Mouse (Mus musculus) hindbrain, embryonic 13.5 days (tissue): Measurements from ENCODE around the gene Tusc2. TPM values are rescaled to one million over a fixed set of nuclear protein-coding genes. Genes with fewer than 3 reads are reported as not detected.

ENCODE experiments used
- ATAC-seq: fragments of 200-750 bp; cut with Nextera tagmentation; 2 replicates; pipeline ENCODE4 v1.8.0; 2017; ENCODE audit warnings: moderate TSS enrichment; ENCODE audit not compliant: low FRiP score
- H3K27ac ChIP-seq: fragments of 300-500 bp; sonication (generic); 2 replicates; pipeline ENCODE4 v1.5.1; 2015; ENCODE audit warnings: inconsistent platforms, mild to moderate bottlenecking, moderate library complexity
- H3K27me3 ChIP-seq: fragments of 300-500 bp; sonication (generic); 2 replicates; pipeline ENCODE4 v1.6.1; 2015; ENCODE audit warnings: mild to moderate bottlenecking, inconsistent platforms
- H3K36me3 ChIP-seq: fragments of 300-500 bp; sonication (generic); 2 replicates; pipeline ENCODE4 v1.6.1; 2015; ENCODE audit warnings: mild to moderate bottlenecking, inconsistent platforms
- H3K4me1 ChIP-seq: fragments of 300-500 bp; sonication (generic); replicated peaks from 2 replicates; pipeline ENCODE4 v1.6.1; 2015; ENCODE audit warnings: inconsistent platforms
- H3K4me2 ChIP-seq: fragments of 300-500 bp; sonication (generic); 2 replicates; pipeline ENCODE4 v1.6.1; 2015; ENCODE audit warnings: inconsistent platforms, mild to moderate bottlenecking, moderate library complexity
- H3K4me3 ChIP-seq: fragments of 300-500 bp; sonication (generic); 2 replicates; pipeline ENCODE4 v1.5.1; 2015; ENCODE audit warnings: mild to moderate bottlenecking, inconsistent platforms
- H3K9ac ChIP-seq: fragments of 300-500 bp; sonication (generic); 2 replicates; pipeline ENCODE4 v1.6.1; 2015; ENCODE audit warnings: mild to moderate bottlenecking, inconsistent platforms
- H3K9me3 ChIP-seq: fragments of 300-500 bp; sonication (generic); 2 replicates; pipeline ENCODE4 v1.6.1; 2016; ENCODE audit warnings: inconsistent platforms
- WGBS: fragments of 180-500 bp; shearing (Covaris S2); methylation state at CpG from one replicate; pipeline ENCODE4 v1.1.7; 2015; 5-methylcytosine and 5-hydroxymethylcytosine counted together
- polyA plus RNA-seq: library from polyadenylated mRNA; unstranded; fragments of >200 nt; fragmentation: Nextera tagmentation; extraction: Ambion mirVana; gene quantifications from 2 replicates; pipeline ENCODE4 v1.2.1, GENCODE M21; 2015

Gene Tusc2
- 105 and 108 TPM in 2 replicates for polyA plus RNA-seq

DNA sequence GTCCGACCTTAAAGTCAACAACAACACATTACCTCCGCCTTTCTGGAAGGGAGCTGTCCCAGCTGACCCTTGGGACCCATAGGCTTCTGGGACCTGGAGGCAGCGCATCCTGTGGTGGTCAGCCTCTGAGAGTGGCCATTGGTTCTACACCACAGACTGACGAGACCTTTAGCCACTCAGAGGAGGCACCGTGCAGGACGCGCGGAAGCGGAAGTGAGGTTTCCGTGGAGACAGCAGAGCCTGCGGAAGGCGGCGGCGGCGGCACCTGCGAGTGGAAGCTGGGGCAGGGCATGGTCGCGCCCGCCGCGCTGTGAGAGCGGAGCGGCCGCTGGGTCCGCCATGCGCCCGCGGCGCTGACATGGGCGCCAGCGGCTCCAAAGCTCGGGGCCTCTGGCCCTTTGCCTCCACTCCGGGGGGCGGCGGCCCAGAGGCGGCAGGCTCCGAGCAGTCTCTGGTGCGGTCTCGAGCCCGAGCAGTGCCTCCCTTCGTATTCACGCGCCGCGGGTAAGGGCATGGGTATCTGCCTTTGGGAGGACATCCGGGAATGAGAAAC lies at the start of gene Tusc2:
Gene Tusc2, plus strand, starts transcription at position 227 of the 553 bp plus-strand sequence.
- under 1% methylated on average over 46 of the region's 46 CpGs for WGBS
- peaks cover 63% of the 10 kb centered on the region for H3K36me3 ChIP-seq

GRCm38 (mm10) chr9:107514303-107514955 lies 48.6 kb upstream of the Tusc2 start:
- peaks cover 51% of the 10 kb centered on the region for H3K4me1 ChIP-seq
- H3K36me3 ChIP-seq: peaks cover 18% of the 10 kb centered on the region
- H3K27ac ChIP-seq: peak overlapping the region; percentile 89
- 0 out of 2 replicates have a peak, but pooled peaks have one; percentile 34 for ATAC-seq
- no peaks in the 10 kb centered on the region for H3K9me3 ChIP-seq
- no peak overlapping the region for H3K4me2 ChIP-seq
- peak overlapping the region; percentile 51 for H3K9ac ChIP-seq
- 16% methylated on average over 14 of the region's 14 CpGs for whole genome bisulfite sequencing
- 0 out of 2 replicates have a peak, but pooled peaks cover 3% of the 10 kb centered on the region for H3K27me3 ChIP-seq
- no peak overlapping the region for H3K4me3 ChIP-seq

More for the DNA sequence above, at the start of gene Tusc2:
- ATAC-seq: peak; percentile 95
- Histone ChIP-seq H3K27me3 (no peaks in the 10 kb centered on the region), H3K4me1 (peaks cover 38% of the 10 kb centered on the region), H3K27ac (peak within 1 kb of the TSS; percentile 84), H3K9me3 (no peaks in the 10 kb centered on the region), H3K4me2 (peak within 1 kb of the TSS; percentile 89), H3K4me3 (peak within 1 kb of the TSS; percentile 97), H3K9ac (peak within 1 kb of the TSS; percentile 92)

- H3K4me1 ChIP-seq: peaks cover 28% of the 10 kb centered on the region
- WGBS: 36% methylated on average over 6 of the region's 6 CpGs
- H3K9ac ChIP-seq: no peak overlapping the region
- H3K4me2 ChIP-seq: no peak overlapping the region
- no peaks in the 10 kb centered on the region for H3K9me3 ChIP-seq
- ATAC-seq: no peak
- H3K4me3 ChIP-seq: no peak overlapping the region
- peaks cover 22% of the 10 kb centered on the region for H3K27me3 ChIP-seq
- peaks cover 35% of the 10 kb centered on the region for H3K36me3 ChIP-seq
- H3K27ac ChIP-seq: peak overlapping the region; percentile 9; the same call in 1 of the 2 replicates
Observed at GRCm38 (mm10) chr9:107520331-107520730, 42.7 kb upstream of the Tusc2 start.

GRCm38 (mm10) chr9:107521190-107521589 lies 41.9 kb upstream of the Tusc2 start:
- Histone ChIP-seq H3K4me2 (no peak overlapping the region), H3K36me3 (peaks cover 43% of the 10 kb centered on the region), H3K9me3 (no peaks in the 10 kb centered on the region), H3K9ac (0 out of 2 replicates have a peak overlapping the region, but pooled peaks have one; percentile 53), H3K27me3 (peaks cover 31% of the 10 kb centered on the region), H3K27ac (0 out of 2 replicates have a peak overlapping the region, but pooled peaks have one; percentile 9), H3K4me1 (peaks cover 29% of the 10 kb centered on the region), H3K4me3 (no peak overlapping the region)
- WGBS: 62% methylated on average over 5 of the region's 5 CpGs
- ATAC-seq: no peak

GRCm38 (mm10) chr9:107521711-107522399 lies 41.2 kb upstream of the Tusc2 start:
- Histone ChIP-seq H3K4me2 (peak overlapping the region; percentile 19; the same call in 1 of the 2 replicates), H3K4me3 (no peak overlapping the region), H3K27me3 (peaks cover 37% of the 10 kb centered on the region), H3K36me3 (peaks cover 40% of the 10 kb centered on the region), H3K4me1 (peaks cover 36% of the 10 kb centered on the region), H3K9me3 (no peaks in the 10 kb centered on the region), H3K27ac (peak overlapping the region; percentile 52), H3K9ac (peak overlapping the region; percentile 53; the same call in 1 of the 2 replicates)
- ATAC-seq: no peak
- 24% methylated on average over 25 of the region's 25 CpGs for WGBS

DNA sequence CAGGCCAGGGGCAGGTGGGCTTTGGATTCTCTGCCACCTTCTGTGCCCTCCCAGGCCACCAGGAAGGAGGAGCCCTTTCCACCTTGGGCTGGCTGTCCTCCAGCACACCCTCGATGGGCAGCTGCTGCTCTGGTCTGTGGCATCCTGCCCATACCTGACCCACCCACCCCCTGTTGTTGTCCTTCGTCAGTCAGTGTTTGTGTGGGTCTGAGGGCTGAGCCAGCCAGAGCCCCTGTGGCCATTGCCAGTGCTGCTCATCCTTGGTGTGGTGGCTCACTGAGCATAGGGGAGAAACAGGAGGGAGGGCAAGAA lies 40.7 kb upstream of the Tusc2 start:
- H3K27me3 ChIP-seq: peaks cover 42% of the 10 kb centered on the region
- H3K36me3 ChIP-seq: peaks cover 38% of the 10 kb centered on the region
- H3K4me2 ChIP-seq: peak overlapping the region; percentile 19; the same call in 1 of the 2 replicates
- H3K9me3 ChIP-seq: no peaks in the 10 kb centered on the region
- no peak overlapping the region for H3K4me3 ChIP-seq
- no peak for ATAC-seq
- peak overlapping the region; percentile 52 for H3K27ac ChIP-seq
- 27% methylated on average over 2 of the region's 2 CpGs for WGBS
- H3K9ac ChIP-seq: peak overlapping the region; percentile 53; the same call in 1 of the 2 replicates
- H3K4me1 ChIP-seq: peaks cover 41% of the 10 kb centered on the region

GRCm38 (mm10) chr9:107526198-107527026 lies 36.6 kb upstream of the Tusc2 start:
- peak overlapping the region; percentile 46 for H3K4me2 ChIP-seq
- no peaks in the 10 kb centered on the region for H3K9me3 ChIP-seq
- H3K4me3 ChIP-seq: peak overlapping the region; percentile 26
- peaks cover 28% of the 10 kb centered on the region for H3K36me3 ChIP-seq
- H3K27me3 ChIP-seq: peaks cover 58% of the 10 kb centered on the region
- peaks cover 27% of the 10 kb centered on the region for H3K4me1 ChIP-seq
- H3K27ac ChIP-seq: no peak overlapping the region
- peak overlapping the region; percentile 55 for H3K9ac ChIP-seq
- 7% methylated on average over 42 of the region's 44 CpGs for WGBS
- ATAC-seq: no peak; the same call in 1 of the 2 replicates

DNA sequence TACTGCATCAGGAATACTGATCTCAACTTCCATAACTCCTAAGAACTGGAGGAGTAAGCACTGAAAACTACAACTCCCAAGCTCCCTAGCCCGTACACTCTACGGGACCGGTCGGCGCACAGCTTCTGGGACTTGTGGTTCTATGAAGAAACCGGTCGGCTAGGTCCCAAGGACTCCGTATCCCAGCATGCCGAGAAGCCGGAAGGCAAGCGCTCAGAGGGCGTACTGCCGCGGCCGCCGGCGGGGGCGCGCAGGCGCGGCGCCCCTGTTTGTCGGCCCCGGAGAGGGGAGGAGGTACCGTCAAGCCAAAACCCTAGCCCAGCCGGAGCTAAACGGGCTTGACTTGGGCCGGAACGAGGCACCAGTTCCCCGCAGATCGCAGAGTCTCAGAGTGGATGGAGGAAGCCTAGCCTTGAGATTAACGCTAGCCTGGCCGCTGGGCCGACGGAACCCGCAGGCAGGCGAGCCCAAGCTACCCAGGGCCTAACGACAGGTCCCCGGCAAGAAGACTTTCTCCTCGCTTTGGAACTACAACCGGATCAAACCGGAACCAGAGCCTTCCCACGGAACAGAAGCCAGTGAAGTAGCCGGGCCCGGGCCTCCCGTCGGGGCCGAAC lies 29.2 kb upstream of the Tusc2 start, which contains the start of gene Tmem115:
Gene Tmem115, plus strand, starts transcription at position 155 of the 617 bp plus-strand sequence.
- Histone ChIP-seq H3K9ac (peak within 1 kb of the TSS; percentile 93), H3K9me3 (no peaks in the 10 kb centered on the region), H3K4me1 (peaks cover 40% of the 10 kb centered on the region), H3K27me3 (0 out of 2 replicates have a peak, but pooled peaks cover 5% of the 10 kb centered on the region), H3K36me3 (peaks cover 17% of the 10 kb centered on the region), H3K4me3 (peak within 1 kb of the TSS; percentile 93), H3K4me2 (peak within 1 kb of the TSS; percentile 100), H3K27ac (peak within 1 kb of the TSS; percentile 78)
- peak; percentile 98 for ATAC-seq
- under 1% methylated on average over 48 of the region's 48 CpGs for WGBS

DNA sequence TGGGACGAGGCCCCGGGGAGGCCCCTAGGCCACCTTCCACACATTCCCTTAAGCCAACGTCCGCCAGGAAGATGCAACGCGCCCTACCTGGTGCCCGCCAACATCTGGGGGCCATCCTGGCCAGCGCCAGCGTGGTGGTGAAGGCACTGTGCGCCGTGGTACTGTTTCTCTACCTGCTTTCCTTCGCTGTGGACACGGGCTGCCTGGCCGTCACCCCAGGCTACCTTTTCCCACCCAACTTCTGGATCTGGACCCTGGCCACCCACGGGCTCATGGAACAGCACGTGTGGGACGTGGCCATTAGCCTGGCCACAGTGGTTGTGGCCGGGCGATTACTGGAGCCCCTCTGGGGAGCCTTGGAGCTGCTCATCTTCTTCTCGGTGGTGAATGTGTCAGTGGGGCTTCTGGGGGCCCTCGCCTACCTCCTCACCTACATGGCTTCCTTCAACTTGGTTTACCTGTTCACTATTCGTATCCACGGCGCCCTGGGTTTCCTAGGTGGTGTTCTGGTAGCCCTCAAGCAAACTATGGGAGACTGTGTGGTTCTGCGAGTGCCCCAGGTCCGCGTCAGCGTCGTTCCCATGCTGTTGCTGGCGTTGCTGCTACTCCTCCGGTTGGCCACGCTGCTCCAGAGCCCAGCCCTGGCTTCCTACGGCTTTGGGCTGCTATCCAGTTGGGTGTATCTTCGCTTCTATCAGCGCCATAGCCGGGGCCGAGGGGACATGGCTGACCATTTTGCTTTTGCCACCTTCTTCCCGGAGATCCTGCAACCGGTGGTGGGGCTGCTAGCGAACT lies 28.4 kb upstream of the Tusc2 start:
- no peaks in the 10 kb centered on the region for H3K9me3 ChIP-seq
- peak overlapping the region; percentile 93 for H3K4me3 ChIP-seq
- peak overlapping the region; percentile 100 for H3K4me2 ChIP-seq
- 0 out of 2 replicates have a peak, but pooled peaks cover 5% of the 10 kb centered on the region for H3K27me3 ChIP-seq
- under 1% methylated on average over 40 of the region's 40 CpGs for WGBS
- peaks cover 24% of the 10 kb centered on the region for H3K36me3 ChIP-seq
- H3K27ac ChIP-seq: peak overlapping the region; percentile 78
- peaks cover 40% of the 10 kb centered on the region for H3K4me1 ChIP-seq
- peak overlapping the region; percentile 93 for H3K9ac ChIP-seq
- peak; percentile 38; the same call in 1 of the 2 replicates for ATAC-seq

DNA sequence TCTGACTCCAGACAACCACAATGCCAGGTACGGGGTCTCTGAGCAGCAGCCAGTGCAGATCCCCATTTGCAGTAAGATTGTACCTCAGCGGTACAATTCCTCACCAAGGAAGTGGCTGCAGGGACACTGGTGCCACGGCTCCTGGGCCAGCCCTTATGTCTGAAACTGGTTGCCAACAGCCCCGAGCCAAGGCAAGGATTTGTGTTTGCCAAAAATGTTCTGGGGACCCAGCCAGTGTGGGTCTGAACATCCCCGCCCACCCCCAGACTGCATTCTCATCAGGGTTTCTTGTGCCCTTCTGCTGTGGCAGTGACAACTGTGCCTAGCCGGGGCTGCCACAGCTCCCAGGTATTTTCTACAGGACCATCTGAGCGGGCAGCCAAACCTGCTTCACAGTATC lies 24.8 kb upstream of the Tusc2 start:
- Histone ChIP-seq H3K9me3 (no peaks in the 10 kb centered on the region), H3K4me1 (peaks cover 67% of the 10 kb centered on the region), H3K4me3 (no peak overlapping the region), H3K27me3 (no peaks in the 10 kb centered on the region), H3K36me3 (peaks cover 32% of the 10 kb centered on the region), H3K9ac (no peak overlapping the region), H3K27ac (no peak overlapping the region), H3K4me2 (no peak overlapping the region; the same call in 1 of the 2 replicates)
- 95% methylated on average over 7 of the region's 7 CpGs for WGBS
- ATAC-seq: no peak
